Mouse (Mus musculus): Measurements from ENCODE around the gene Fads2.

The Fads2 gene

GRCm38 (mm10) chr19:10042232-10042631 is 59.3 kb downstream of the Fads2 start:
- DNase-seq (ENCODE audit: low spot score in 2 of 2), result peak; percentile 55 to 67

- DNase-seq (ENCODE audit: low spot score in 2 of 2), result peak; percentile 87 to 89
Observed at GRCm38 (mm10) chr19:10041388-10042148, 60.0 kb downstream of the Fads2 start, which contains the start of gene Fads3. Fads3 (plus strand) TSS chr19:10041569.

- no peak for DNase-seq (ENCODE audit: low spot score in 2 of 2)
Observed at GRCm38 (mm10) chr19:10040866-10041387, 60.6 kb downstream of the Fads2 start.

GRCm38 (mm10) chr19:10039615-10040014 is 61.9 kb downstream of the Fads2 start:
- no peak for DNase-seq (ENCODE audit: low spot score in 2 of 2)

GRCm38 (mm10) chr19:10038910-10039309 is 62.6 kb downstream of the Fads2 start:
- DNase-seq (ENCODE audit: low spot score in 2 of 2), result peak; percentile 53 to 59

- DNase-seq (ENCODE audit: low spot score in 2 of 2), result no peak
Observed at GRCm38 (mm10) chr19:10038364-10038763, 63.2 kb downstream of the Fads2 start.

- DNase-seq (ENCODE audit: low spot score in 2 of 2), result no peak
Observed at GRCm38 (mm10) chr19:10037534-10037933, 64.0 kb downstream of the Fads2 start.

GRCm38 (mm10) chr19:10034785-10035447 is 66.6 kb downstream of the Fads2 start:
- peak; percentile 68 to 75 for DNase-seq (ENCODE audit: low spot score in 2 of 2)

GRCm38 (mm10) chr19:10034356-10034755 is 67.2 kb downstream of the Fads2 start:
- peak in 1 of 2 experiments; percentile 23 for DNase-seq (ENCODE audit: low spot score in 2 of 2)

- peak in 1 of 2 experiments; percentile 59 for DNase-seq (ENCODE audit: low spot score in 2 of 2)
Observed at GRCm38 (mm10) chr19:10033211-10033973, 68.2 kb downstream of the Fads2 start.

GRCm38 (mm10) chr19:10029746-10030145 is 71.8 kb downstream of the Fads2 start:
- DNase-seq (ENCODE audit: low spot score in 2 of 2), result no peak

GRCm38 (mm10) chr19:10025169-10025875 is 76.2 kb downstream of the Fads2 start:
- DNase-seq (ENCODE audit: low spot score in 2 of 2), result peak; percentile 59 to 63

- DNase-seq (ENCODE audit: low spot score in 2 of 2), result no peak
Observed at GRCm38 (mm10) chr19:10023304-10023758, 78.2 kb downstream of the Fads2 start.

- DNase-seq (ENCODE audit: low spot score in 2 of 2), result peak; percentile 50 to 63
Observed at GRCm38 (mm10) chr19:10022414-10023303, 78.9 kb downstream of the Fads2 start.

- DNase-seq (ENCODE audit: low spot score in 2 of 2), result no peak
Observed at GRCm38 (mm10) chr19:10021981-10022380, 79.6 kb downstream of the Fads2 start.

GRCm38 (mm10) chr19:10019214-10019760 is 82.3 kb downstream of the Fads2 start:
- no peak for DNase-seq (ENCODE audit: low spot score in 2 of 2)

GRCm38 (mm10) chr19:10018527-10018818 is 83.1 kb downstream of the Fads2 start:
- no peak for DNase-seq (ENCODE audit: low spot score in 2 of 2)

- DNase-seq (ENCODE audit: low spot score in 2 of 2), result peak; percentile 95 to 96
Observed at GRCm38 (mm10) chr19:10017637-10018526, 83.7 kb downstream of the Fads2 start.

GRCm38 (mm10) chr19:10016151-10016550 is 85.4 kb downstream of the Fads2 start:
- no peak for DNase-seq (ENCODE audit: low spot score in 2 of 2)
